Mouse (Mus musculus) urinary bladder, postnatal 14 days (tissue): Measurements from ENCODE around the gene Cpxm1.
A peak's percentile ranks its signal among the peaks of the same experiment; 100 is the strongest.

ENCODE experiments used
- DNase-seq: peaks from one replicate; pipeline ENCODE4 v3.0.0; 2021; ENCODE audit warnings: low spot score

Gene Cpxm1

GRCm38 (mm10) chr2:130397186-130397985 lies at the start of gene Cpxm1:
Gene Cpxm1, minus strand, starts transcription at chr2:130397574.
- peak; percentile 38 for DNase-seq

DNA sequence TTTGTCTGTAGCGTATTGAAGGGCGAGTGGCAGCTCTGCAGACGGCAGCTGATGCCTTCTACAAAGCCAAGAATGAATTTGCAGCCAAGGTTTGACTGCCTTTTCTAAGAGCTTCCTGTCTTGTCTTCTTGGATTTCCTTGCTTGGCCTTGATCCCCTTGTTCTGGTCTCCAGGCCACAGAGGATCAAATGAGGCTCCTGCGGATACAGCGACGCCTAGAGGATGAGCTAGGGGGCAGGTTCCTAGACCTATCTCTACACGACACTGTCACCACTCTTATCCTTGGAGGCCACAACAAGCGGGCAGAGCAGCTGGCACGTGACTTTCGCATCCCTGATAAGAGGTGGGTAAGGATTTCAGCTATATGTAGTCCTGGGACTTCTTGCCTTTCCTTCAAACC lies 44.8 kb upstream of the Cpxm1 start:
- no peak for DNase-seq

DNA sequence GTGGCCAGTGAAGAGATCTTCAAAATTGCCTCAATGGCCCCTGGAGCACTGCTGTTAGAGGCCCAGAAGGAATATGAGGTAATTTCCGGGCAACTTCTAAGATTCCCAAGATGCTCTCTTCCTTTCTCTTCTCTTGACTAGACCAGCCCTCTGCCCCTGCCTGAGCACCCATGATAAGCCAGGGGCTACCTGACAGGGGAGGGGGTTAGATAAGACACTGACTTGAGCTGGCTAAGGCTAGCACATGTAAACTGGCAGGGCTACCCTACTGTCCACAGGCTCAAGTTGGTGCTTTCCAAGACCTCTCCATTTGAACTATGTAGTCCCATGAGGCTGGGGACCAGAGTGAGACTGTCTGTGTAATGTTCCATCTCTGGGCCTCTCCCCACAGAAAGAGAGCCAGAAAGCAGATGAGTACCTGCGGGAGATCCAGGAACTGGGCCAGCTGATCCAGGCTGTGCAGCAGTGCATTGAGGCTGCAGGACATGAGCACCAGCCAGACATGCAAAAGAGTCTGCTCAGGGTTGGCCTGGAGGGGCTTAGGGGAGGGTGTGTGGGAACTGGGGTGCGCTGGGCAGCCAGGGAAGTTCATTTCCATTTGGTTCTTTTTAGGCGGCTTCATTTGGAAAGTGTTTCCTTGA lies 42.6 kb upstream of the Cpxm1 start:
- DNase-seq, result no peak

DNA sequence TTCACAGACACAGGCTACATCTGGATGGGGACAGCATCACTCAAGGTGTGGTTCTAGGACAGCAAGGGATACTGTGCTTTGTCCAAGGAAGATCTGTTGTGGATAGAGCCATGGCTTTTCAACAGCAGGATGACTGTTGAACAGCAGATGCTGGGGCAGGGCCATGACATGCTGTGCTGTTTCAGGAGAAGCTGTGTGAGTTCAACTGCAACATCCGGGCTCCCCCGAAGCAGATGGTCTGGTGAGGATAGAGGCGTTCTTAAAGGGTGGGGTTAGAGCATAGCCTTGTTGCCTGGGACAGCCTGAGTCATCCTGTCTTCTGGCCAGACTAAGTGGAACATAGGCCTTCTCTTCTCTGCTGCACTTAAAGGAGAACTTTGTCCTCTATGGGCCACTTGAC lies 41.5 kb upstream of the Cpxm1 start:
- DNase-seq, result no peak

DNA sequence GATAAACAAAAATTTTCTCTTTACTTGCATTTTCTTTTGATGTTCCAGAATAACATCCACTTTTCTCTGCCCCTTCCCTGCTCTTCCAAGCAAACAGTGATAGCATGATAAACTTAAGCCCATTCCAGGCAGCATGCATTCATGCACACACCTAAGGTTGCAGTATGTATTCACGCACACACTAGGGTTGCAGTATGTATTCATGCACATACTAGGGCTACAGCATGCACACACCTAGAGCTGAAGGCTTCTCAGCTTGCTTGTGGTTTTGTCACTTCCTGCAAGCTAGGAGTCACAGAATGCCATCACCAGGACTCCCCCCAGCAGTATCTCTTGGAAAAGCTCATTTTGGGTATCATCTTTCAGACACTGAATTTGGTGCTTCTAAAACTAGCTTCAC lies 39.4 kb upstream of the Cpxm1 start:
- DNase-seq, result no peak

DNA sequence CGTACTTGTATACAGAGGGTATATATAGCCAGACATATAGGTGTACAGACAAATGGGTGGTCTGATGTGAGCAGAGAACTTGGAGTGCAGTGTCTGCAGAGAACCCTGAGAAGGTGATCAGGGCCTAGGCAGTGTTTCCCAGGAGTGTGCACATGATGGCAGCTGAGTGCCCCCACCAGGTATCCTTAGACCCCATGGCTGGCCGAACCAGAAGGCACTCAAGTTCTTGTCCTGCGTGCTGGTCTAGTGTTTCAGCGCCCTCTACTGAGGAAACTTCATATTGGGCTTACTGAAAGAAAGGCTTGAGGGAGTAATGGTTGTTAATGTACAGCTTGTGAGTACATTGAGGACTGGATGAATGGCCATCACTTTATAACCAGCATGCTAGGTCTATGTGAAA lies 35.8 kb upstream of the Cpxm1 start:
- DNase-seq, result peak; percentile 46

DNA sequence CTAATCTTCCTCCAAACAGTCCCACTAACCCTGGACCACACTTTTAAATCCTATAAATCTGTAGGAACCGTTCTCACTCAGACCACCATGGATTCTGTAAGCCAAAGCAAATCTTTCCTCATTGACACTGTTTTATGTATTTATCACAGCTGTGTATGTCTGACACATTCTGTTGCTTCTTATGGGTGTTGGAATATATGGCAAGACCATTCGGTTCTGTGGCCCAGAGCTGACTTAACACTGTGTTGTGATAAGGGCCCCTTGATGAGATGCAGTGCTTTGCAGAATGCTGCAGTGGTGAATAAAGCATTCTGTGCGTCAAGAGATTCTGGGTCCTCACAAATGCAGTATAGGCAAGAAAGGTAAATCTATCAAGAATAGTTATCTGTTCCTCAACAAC lies 34.8 kb upstream of the Cpxm1 start:
- no peak for DNase-seq

GRCm38 (mm10) chr2:130430484-130430883 lies 33.1 kb upstream of the Cpxm1 start:
- DNase-seq, result no peak

DNA sequence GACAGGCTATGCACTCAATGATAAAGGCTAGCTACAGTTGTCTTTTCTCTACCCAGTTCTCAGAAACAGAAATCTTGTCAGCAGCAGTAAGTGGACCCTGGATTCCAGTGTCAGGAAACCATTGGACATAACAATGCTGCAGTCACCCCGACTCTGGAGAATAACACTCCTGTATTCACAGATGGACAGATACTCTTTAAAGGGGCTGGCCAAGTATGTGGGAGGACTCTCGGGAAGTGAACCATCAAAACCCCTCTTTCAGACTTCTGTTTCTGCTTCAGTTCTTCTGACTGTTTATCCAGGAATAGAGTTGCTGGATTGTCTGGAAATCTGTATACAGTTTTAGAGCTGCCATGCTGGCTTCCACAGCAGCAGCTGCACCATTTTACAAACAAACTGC lies 32.5 kb upstream of the Cpxm1 start:
- DNase-seq, result no peak

DNA sequence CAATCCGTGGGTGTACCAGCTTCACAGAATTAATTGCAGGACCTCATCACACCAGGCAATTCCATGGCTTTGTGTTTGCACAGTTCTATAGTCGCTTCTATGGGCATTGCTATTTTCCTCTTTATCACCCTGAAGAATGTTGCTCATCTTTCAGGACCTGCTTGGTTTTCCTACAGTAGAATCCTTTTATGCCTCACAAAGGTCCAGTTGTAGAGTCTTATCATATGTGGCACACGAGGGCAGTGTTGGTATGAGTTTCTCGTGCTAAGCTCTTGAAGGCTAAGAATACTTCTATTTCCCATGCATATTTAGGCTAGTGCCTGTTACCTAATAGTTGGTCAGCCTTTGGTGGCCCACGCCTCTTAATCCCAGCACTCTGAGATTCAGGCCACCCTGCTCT lies 27.7 kb upstream of the Cpxm1 start:
- no peak for DNase-seq

- DNase-seq, result peak; percentile 94
Measured at GRCm38 (mm10) chr2:130424126-130424853, 26.9 kb upstream of the Cpxm1 start, which contains the start of the genes Vps16 and Pced1a. Gene Vps16, plus strand, starts transcription at chr2:130424339. Gene Pced1a, minus strand, starts transcription at chr2:130424701.

DNA sequence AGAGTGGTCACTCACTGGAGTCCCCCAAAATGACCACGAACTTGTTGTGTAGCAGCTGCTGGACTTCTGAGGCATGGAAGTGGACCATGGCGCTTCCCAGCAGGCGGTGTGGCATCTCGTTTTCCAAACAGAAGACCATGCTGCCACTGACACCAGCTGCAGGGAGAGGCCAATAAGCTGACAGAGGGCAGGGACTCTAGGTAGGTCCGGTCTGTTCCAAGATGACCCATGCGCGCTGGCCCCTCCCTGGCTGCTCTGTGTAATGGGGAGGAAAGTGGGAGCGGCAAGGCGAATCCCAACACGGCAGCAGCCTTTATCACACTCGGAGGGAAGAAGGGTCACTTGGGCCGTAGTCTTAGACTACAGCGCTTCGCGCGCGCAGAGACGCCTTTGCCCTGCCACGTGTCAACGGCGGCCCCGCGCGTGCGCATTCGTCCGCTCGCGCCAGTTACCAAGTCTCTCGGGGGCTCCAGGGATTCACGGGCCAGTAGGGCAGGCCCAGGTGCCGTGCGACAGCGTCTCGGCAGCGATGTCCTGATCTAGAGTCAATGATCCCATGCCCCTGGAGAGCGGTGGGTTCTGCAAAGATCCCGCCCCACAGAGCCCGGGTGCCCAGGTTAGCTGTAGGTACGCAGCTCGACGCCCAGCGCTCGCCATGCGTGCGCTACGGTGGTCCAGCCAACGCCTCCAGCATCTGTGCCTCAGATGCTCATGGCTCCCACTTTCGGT lies 26.2 kb upstream of the Cpxm1 start:
- DNase-seq, result peak; percentile 74

DNA sequence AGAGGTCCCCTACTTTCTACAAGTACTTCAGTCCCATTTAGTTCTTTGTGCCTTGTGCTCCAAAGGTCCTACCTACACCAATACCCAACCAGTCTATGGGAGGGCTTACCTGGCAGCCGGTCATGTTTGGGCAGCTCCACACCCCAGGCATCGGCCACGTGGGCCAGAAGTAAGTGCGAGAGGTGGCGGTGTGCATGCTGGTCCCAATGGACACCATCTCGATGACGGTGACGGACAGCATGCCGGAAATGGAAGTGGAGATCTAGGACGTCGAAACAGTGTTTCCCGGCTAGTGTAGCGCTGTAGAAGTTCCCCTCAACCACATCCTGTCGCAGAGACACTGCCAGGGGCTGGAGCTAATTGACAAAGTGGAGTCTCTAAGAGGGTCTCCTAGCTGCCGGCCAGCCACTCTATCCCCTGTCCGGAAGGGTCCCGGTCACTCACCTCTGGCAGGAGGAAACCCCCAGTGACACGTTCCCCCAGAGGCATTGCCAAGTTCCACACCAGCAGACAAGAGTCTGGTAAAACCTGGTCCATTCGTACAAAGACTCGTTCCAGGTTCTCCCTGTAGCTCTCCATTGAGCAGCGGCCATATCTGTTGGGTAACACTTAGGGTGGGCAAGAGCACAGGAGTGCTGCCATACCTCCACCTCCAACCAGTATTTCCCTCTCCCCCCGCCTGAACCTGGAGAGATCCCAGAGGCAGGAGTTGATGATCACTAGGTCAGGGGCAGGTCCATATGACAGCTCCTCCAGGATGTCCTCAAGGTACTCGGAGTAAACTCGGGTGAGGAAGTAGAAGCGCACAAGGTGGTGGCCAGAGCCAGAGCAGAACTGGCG lies 24.6 kb upstream of the Cpxm1 start:
- DNase-seq, result no peak

DNA sequence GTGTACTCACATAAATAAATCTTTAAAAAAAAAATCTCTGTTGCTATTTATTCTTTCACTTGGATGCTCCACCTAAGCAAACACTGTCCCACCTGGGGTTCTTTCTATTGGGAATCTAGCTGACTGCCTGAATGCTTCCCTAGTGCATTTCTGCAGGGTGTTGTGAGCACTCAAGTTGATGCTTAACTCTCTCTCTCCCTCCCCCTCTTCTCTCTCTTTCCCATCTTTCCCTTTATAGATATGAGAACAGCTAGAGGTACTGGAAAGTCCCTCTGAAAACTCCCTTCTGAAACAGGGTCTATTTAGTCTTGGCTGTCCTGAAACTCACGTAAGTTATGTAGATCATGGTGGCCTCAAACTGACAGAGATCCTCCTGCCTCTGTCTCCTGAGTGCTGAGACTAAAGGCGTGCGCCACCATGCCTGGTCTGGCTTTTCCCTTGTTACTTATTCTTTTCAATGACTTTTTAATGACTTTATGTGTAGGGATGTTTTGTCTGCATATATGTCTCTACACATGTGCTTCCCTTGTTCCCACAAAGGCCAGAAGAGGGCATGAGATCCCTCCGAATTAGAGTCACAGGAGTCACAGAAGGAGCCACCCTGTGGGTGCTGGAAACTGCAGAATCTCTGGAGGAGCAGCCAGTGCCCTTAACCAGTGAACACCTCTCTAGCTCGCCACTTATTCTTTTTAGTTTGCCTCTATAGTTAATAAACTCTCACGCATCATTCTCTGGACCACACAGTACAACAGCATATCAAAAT lies 16.9 kb upstream of the Cpxm1 start:
- DNase-seq, result no peak

GRCm38 (mm10) chr2:130412775-130413174 lies 15.4 kb upstream of the Cpxm1 start:
- DNase-seq, result no peak

- DNase-seq, result peak; percentile 85
Measured at GRCm38 (mm10) chr2:130411558-130412495, 14.5 kb upstream of the Cpxm1 start.

DNA sequence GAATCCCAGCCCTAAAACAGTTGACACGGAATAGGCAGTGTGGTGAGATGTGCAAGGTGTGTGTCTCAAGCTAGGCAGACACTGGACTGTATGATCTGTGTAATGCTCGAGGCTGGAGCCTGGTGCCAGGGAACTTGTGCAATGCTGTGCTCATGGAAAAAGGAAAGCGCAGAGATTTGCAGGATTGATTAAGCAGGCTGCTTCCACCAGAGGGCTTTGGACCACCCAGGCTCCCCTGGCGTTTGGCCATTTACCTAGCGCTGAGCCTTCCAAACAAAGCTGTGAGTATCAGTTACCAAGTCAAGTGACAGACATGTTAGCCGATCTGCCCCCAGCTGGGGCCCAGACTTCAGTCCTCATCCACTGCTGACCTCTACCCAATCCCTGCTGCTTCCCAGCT lies 10.8 kb upstream of the Cpxm1 start:
- no peak for DNase-seq

GRCm38 (mm10) chr2:130406178-130406577 lies 8.8 kb upstream of the Cpxm1 start, which contains the start of gene Tmem239:
Gene Tmem239, plus strand, starts transcription at chr2:130406478.
- no peak for DNase-seq

DNA sequence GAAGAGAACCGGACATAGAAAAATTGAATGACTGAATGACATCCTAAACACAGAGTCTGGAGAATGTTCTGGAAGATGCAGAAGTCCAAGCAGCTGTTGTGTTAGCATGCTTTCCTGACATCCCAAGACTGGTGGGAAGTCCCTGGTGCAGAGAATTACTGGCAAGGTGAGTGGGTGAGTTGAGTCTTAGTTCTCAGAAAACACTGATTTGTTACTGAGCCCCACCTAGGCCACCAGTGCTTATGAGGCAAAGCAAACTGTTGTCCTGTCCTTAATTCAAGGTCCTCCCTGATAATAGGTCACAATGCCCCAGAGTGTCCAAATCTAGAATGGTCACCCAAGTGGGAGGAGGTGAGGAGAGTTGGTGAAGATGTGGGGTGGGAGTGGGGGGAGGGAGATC lies 7.6 kb upstream of the Cpxm1 start, which contains the start of the genes Gm28372 and 1700020A23Rik:
Gm28372 (plus strand) TSS at position 301 of the 400 bp plus-strand sequence.
1700020A23Rik (plus strand) TSS at position 321 of the 400 bp plus-strand sequence.
- no peak for DNase-seq
